26 mouse cellular contexts compared by ENCODE assay signal in the genomic region with DNA sequence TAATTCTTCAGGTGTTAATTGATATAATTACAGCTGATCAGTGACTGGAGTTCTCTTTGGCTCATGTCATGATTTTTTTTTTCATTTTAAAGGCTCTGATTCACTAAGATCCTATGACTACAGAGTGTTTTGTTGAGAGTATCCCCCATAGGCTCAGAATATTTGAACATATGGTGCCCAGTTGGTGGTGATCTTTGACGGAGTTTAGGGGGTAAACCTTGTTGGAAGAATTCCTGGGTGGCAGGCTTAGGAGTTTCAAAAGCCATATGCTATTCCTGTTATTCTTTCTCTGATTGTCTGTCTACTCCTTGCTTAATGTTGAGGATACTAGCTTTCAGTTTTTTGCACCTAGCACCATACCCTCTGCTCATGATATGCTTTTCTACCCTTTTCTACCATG.
DNase-seq lines count a peak whose midpoint lies in the region; ATAC-seq and TF ChIP-seq lines count a peak whose summit lies in the region.
"Had no signal": no experiment of that assay in that cellular context is flagged by ENCODE, and none has a peak within 500 bp of the region (broad histone marks: within the 10 kb centered on the region; RNA-seq: fewer than 3 reads in every experiment).

No protein-coding gene starts in this region.

- TF ChIP-seq EP300 in liver, postnatal 0 days (IDR thresholded peaks at IDR 0.05; ENCODE audit: low read depth): no peak

- no peak overlapping the region for H3K4me2 ChIP-seq in liver, postnatal 0 days (ENCODE audit: low read depth, low read length)
- no peak overlapping the region for H3K4me2 ChIP-seq in liver, embryonic 12.5 days
- H3K4me2 ChIP-seq: forebrain, embryonic 13.5 days; heart, embryonic 13.5 days; hindbrain, embryonic 14.5 days had no signal

- H3K9me3 ChIP-seq in liver, postnatal 0 days (ENCODE audit: low read length): no peaks in the 10 kb centered on the region
- H3K9me3 ChIP-seq in liver, embryonic 12.5 days (replicated peaks): no peaks in the 10 kb centered on the region
- H3K9me3 ChIP-seq: forebrain, embryonic 10.5 days; forebrain, embryonic 13.5 days; G1E; heart, embryonic 10.5 days; heart, embryonic 13.5 days had no signal

- no peaks in the 10 kb centered on the region for H3K36me3 ChIP-seq in liver, postnatal 0 days (replicated peaks; ENCODE audit: insufficient read depth, low read length)
- H3K36me3 ChIP-seq in liver, embryonic 12.5 days: no peaks in the 10 kb centered on the region
- H3K36me3 ChIP-seq: forebrain, embryonic 10.5 days; G1E; heart, embryonic 10.5 days; heart, embryonic 13.5 days had no signal

- no peak for ATAC-seq in liver, postnatal 0 days
- ATAC-seq in monocyte, adult 5-6 weeks (replicated peaks; ENCODE audit: insufficient number of reproducible peaks, low FRiP score, low TSS enrichment, poor library complexity, severe bottlenecking): no peak
- no peak for ATAC-seq in liver, embryonic 12.5 days
- ATAC-seq: forebrain, embryonic 13.5 days; forebrain, embryonic 16.5 days; hindbrain, postnatal 0 days; intestine, postnatal 0 days; Patski had no signal

- no peak for TF ChIP-seq CTCF in liver, postnatal 0 days (IDR thresholded peaks at IDR 0.05; ENCODE audit: low read depth)

- H3K4me3 ChIP-seq in liver, postnatal 0 days (ENCODE audit: low read depth, low read length): no peak overlapping the region
- no peak overlapping the region for H3K4me3 ChIP-seq in liver, embryonic 12.5 days
- H3K4me3 ChIP-seq: forebrain, embryonic 10.5 days; forebrain, embryonic 13.5 days; heart, adult 2 months; heart, embryonic 10.5 days; heart, embryonic 13.5 days had no signal

- no peaks in the 10 kb centered on the region for H3K4me1 ChIP-seq in liver, postnatal 0 days (ENCODE audit: insufficient read depth)
- no peaks in the 10 kb centered on the region for H3K4me1 ChIP-seq in liver, embryonic 12.5 days
- H3K4me1 ChIP-seq: forebrain, embryonic 10.5 days; forebrain, embryonic 13.5 days; heart, embryonic 10.5 days; heart, embryonic 13.5 days had no signal

- H3K9ac ChIP-seq in liver, postnatal 0 days (replicated peaks): no peak overlapping the region
- no peak overlapping the region for H3K9ac ChIP-seq in liver, embryonic 12.5 days
- H3K9ac ChIP-seq: forebrain, embryonic 13.5 days; heart, embryonic 13.5 days; hindbrain, embryonic 14.5 days had no signal

- 83% methylated on average over 1 of the region's 1 CpGs for WGBS in liver, postnatal 0 days (ENCODE audit: insufficient replicate concordance)
- 53% methylated on average over 1 of the region's 1 CpGs for WGBS in liver, embryonic 12.5 days (ENCODE audit: insufficient replicate concordance)

- DNase-seq in cerebellum, adult 11-12 months: peak; percentile 44
- no peak for DNase-seq in cerebellum, postnatal 4 days (ENCODE audit: low spot score in 2 of 2)
- peak; percentile 40 for DNase-seq in cerebellum, adult 8-10 months
- peak; percentile 18 to 23 for DNase-seq in cerebellum, postnatal 10 days
- no peak for DNase-seq in liver, postnatal 0 days
- DNase-seq: adrenal gland, postnatal 10 days; adrenal gland, postnatal 36 days; B cell, adult 2 months; gastrocnemius, postnatal 10 days; gastrocnemius, postnatal 36 days; heart, adult 2 months; heart, postnatal 14 days; heart, postnatal 4 days had no signal

- H3K27me3 ChIP-seq in liver, postnatal 0 days (ENCODE audit: insufficient read depth, low read length): no peaks in the 10 kb centered on the region
- no peaks in the 10 kb centered on the region for H3K27me3 ChIP-seq in liver, embryonic 12.5 days (replicated peaks)
- H3K27me3 ChIP-seq: CH12.LX; forebrain, embryonic 13.5 days; heart, embryonic 13.5 days had no signal

- no peak overlapping the region for H3K27ac ChIP-seq in liver, postnatal 0 days (ENCODE audit: low read depth)
- no peak overlapping the region for H3K27ac ChIP-seq in liver, embryonic 12.5 days
- H3K27ac ChIP-seq: forebrain, embryonic 10.5 days; forebrain, embryonic 13.5 days; heart, adult 2 months; heart, embryonic 10.5 days; heart, embryonic 13.5 days; hindbrain, embryonic 14.5 days; hindbrain, postnatal 0 days had no signal

Comparison
In these comparisons a context has a peak if more than half of its experiments do, and no peak if none do; other contexts are left out.
1. DNase-seq: peak in cerebellum, adult 11-12 months (single experiment), cerebellum, adult 8-10 months (single experiment) and cerebellum, postnatal 10 days (2 of 2); none in cerebellum, postnatal 4 days (0 of 2) and liver, postnatal 0 days (single experiment).